Mouse (Mus musculus) kidney, embryonic 15.5 days (tissue): ENCODE data around the gene Creg1. TPM values are rescaled to one million over a fixed set of nuclear protein-coding genes. Genes with fewer than 3 reads are reported as not detected.

ENCODE experiments used
- ATAC-seq: fragments of 200-750 bp; cut with Nextera tagmentation; replicated peaks from 2 replicates; pipeline ENCODE4 v1.8.0; 2017; ENCODE audit warnings: moderate TSS enrichment; ENCODE audit not compliant: low FRiP score
- H3K27ac ChIP-seq: fragments of 300-500 bp; sonication (generic); 2 replicates; pipeline ENCODE4 v1.5.1; 2015; ENCODE audit warnings: mild to moderate bottlenecking, inconsistent platforms
- H3K27me3 ChIP-seq: fragments of 300-500 bp; sonication (generic); 2 replicates; pipeline ENCODE4 v1.6.1; 2015; ENCODE audit warnings: inconsistent platforms
- H3K36me3 ChIP-seq: fragments of 300-500 bp; sonication (generic); 2 replicates; pipeline ENCODE4 v1.6.1; 2015; ENCODE audit warnings: inconsistent platforms
- H3K4me1 ChIP-seq: fragments of 300-500 bp; sonication (generic); 2 replicates; pipeline ENCODE4 v1.6.1; 2015; ENCODE audit warnings: inconsistent platforms
- H3K4me2 ChIP-seq: fragments of 300-500 bp; sonication (generic); 2 replicates; pipeline ENCODE4 v1.6.1; 2015; ENCODE audit warnings: moderate library complexity, mild to moderate bottlenecking, inconsistent platforms
- H3K4me3 ChIP-seq: fragments of 300-500 bp; sonication (generic); replicated peaks from 2 replicates; pipeline ENCODE4 v1.5.1; 2015; ENCODE audit warnings: mild to moderate bottlenecking, inconsistent platforms
- H3K9ac ChIP-seq: fragments of 300-500 bp; sonication (generic); 2 replicates; pipeline ENCODE4 v1.6.1; 2015; ENCODE audit warnings: mild to moderate bottlenecking, inconsistent platforms
- H3K9me3 ChIP-seq: fragments of 300-500 bp; sonication (generic); replicated peaks from 2 replicates; pipeline ENCODE4 v1.6.1; 2016; ENCODE audit warnings: inconsistent platforms
- WGBS: fragments of 180-500 bp; shearing (Covaris S2); methylation state at CpG from one replicate; pipeline ENCODE4 v1.1.7; 2015; ENCODE audit warnings: mixed read lengths; 5-methylcytosine and 5-hydroxymethylcytosine counted together
- polyA plus RNA-seq: library from polyadenylated mRNA; unstranded; fragments of >200 nt; fragmentation: Nextera tagmentation; extraction: Ambion mirVana; gene quantifications from 2 replicates; pipeline ENCODE4 v1.2.1, GENCODE M21; 2015

The Creg1 gene
- polyA plus RNA-seq, 1 experiment from 2014 or later, result 58.4 TPM

DNA sequence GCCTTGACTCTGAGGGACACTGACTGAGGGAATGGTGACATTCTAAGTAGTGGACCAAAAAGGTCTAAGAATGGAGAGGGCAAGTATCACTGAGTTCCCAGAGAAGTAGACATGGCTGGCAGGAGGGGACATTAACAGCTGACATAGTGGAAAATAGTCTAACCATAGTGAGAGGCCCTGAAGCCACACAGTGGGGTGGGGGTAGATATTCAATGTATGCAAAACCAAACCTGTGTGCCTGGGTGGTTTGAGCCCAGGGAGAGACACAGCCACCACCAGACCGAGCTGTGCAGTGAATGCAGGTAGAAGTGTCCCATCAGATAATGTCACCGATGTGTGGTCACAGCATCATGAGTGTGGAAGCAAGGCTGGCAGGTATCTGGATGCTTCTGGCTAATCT lies 58.5 kb downstream of the Creg1 start:
- Histone ChIP-seq H3K27ac (no peak overlapping the region), H3K4me2 (no peak overlapping the region), H3K9me3 (no peaks in the 10 kb centered on the region), H3K9ac (no peak overlapping the region), H3K4me1 (0 out of 2 replicates have a peak, but pooled peaks cover 4% of the 10 kb centered on the region), H3K4me3 (no peak overlapping the region), H3K27me3 (0 out of 2 replicates have a peak, but pooled peaks cover 2% of the 10 kb centered on the region), H3K36me3 (no peaks in the 10 kb centered on the region)
- ATAC-seq, result no peak
- 87% methylated on average over 2 of the region's 2 CpGs for WGBS

Other genes starting within 250 kb of the Creg1 start
- 203 and 207 TPM in 2 replicates for gene Mpzl1, start 129.2 kb upstream of the Creg1 start, polyA plus RNA-seq
- 56.2 and 57.8 TPM in 2 replicates for gene Rcsd1, start 54.0 kb upstream of the Creg1 start, polyA plus RNA-seq
- 0.66 and 0.69 TPM in 2 replicates for gene Cd247, start 24.9 kb downstream of the Creg1 start, polyA plus RNA-seq
- gene Pou2f1, start 238.9 kb downstream of the Creg1 start, polyA plus RNA-seq, result 19.5 TPM in 2 replicates